Mouse (Mus musculus) lung, adult 2 months (tissue): Measurements from ENCODE around the gene Sf3a3.

Source experiments
- CTCF ChIP-seq: fragments of 200-500 bp; IDR thresholded peaks from 2 replicates; pipeline ENCODE4 v1.5.1; 2011; ENCODE audit warnings: mild to moderate bottlenecking, low read length, control low read depth; ENCODE audit not compliant: insufficient read depth
- POLR2A ChIP-seq: fragments of 200-500 bp; IDR thresholded peaks from 2 replicates; pipeline ENCODE4 v1.6.1; 2011; ENCODE audit warnings: low read depth, mild to moderate bottlenecking, control low read depth, low read length, borderline replicate concordance; ENCODE audit errors: extremely low read depth

DNA sequence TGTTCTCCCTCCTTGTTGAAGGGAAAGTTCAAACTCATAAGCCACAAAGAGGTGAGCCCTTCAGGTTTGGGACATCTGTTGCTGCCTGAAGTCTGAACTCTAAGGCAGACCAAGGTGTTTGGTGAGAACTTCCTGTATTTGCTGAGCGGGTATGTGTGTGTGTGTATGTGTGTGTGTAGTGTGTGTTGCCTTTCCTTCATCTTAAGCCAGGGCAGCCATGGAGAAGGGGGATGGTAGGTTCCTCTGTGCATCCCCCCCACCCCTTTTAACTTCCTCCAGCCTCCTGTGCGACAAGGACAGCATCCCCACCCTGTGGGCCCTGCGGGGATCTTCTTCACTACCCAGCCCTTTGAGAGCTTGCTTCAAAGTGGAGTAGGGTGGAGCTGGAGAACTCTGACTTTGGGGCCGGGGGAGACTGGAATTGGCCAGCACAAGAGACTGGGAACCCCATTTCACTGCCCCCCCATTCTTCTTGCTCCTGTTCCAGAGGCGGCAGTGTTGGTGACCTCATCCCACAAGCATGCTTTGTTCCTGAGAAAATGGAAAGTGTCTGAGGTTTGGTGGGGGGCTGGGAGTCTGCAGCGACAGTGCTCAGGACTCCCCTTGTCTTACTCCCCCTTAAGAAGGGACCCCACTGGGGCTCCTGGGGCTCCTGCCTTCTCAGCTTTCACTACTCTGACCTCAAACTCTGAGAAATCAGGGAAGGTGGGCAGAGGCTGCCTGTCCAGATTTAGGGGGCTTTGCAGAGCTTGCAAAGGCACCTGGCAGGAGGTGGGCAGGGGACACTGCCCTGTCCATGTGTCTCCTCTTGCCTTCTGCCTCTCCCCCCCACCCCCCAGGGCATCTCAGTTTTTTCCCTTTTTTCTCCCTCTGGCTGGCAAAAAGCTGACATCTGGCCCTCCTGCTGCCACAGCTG is 10.4 kb upstream of the Sf3a3 start:
- no peak for TF ChIP-seq CTCF
- TF ChIP-seq POLR2A = no peak
